Mouse (Mus musculus) forebrain, embryonic 16.5 days (tissue): ENCODE data around the gene 9030624G23Rik. TPM values are rescaled to one million over a fixed set of nuclear protein-coding genes. Genes with fewer than 3 reads are reported as not detected.
"Not testable (repeated sequence)": the region's sequence is repeated elsewhere in the genome, so short reads cannot be mapped to it uniquely, and the experiment has no call there.

Experiments
- ATAC-seq: fragments of 200-750 bp; cut with Nextera tagmentation; 2 replicates; pipeline ENCODE4 v1.8.0; 2017; ENCODE audit warnings: mild to moderate bottlenecking, moderate library complexity
- H3K27ac ChIP-seq: fragments of 300-500 bp; sonication (generic); 2 replicates; pipeline ENCODE4 v1.5.1; 2014; ENCODE audit warnings: low read length, control low read depth
- H3K27me3 ChIP-seq: fragments of 300-500 bp; sonication (generic); replicated peaks from 2 replicates; pipeline ENCODE4 v1.6.1; 2014; ENCODE audit warnings: low read length; ENCODE audit not compliant: control insufficient read depth, insufficient read depth
- H3K36me3 ChIP-seq: fragments of 300-500 bp; sonication (generic); 2 replicates; pipeline ENCODE4 v1.6.1; 2014; ENCODE audit not compliant: control insufficient read depth, insufficient read depth
- H3K4me1 ChIP-seq: fragments of 300-500 bp; sonication (generic); replicated peaks from 2 replicates; pipeline ENCODE4 v1.6.1; 2014; ENCODE audit warnings: low read length; ENCODE audit not compliant: control insufficient read depth, insufficient read depth
- H3K4me2 ChIP-seq: fragments of 300-500 bp; sonication (generic); 2 replicates; pipeline ENCODE4 v1.6.1; 2014; ENCODE audit warnings: mild to moderate bottlenecking, low read length, control low read depth
- H3K4me3 ChIP-seq: fragments of 300-500 bp; sonication (generic); replicated peaks from 2 replicates; pipeline ENCODE4 v1.5.1; 2014; ENCODE audit warnings: mild to moderate bottlenecking, low read length, control low read depth
- H3K9ac ChIP-seq: fragments of 300-500 bp; sonication (generic); replicated peaks from 2 replicates; pipeline ENCODE4 v1.6.1; 2014; ENCODE audit warnings: low read depth, low read length, control low read depth
- H3K9me3 ChIP-seq: fragments of 300-500 bp; sonication (generic); 2 replicates; pipeline ENCODE4 v1.6.1; 2016; ENCODE audit warnings: low read length; ENCODE audit not compliant: control insufficient read depth
- WGBS: fragments of 180-500 bp; shearing (Covaris S2); extraction: QIAGEN DNeasy Blood & Tissue Kit; methylation state at CpG from one replicate; pipeline ENCODE4 v1.1.7; 2014; 5-methylcytosine and 5-hydroxymethylcytosine counted together
- polyA plus RNA-seq: library from polyadenylated mRNA; unstranded; fragments of >200 nt; fragmentation: Nextera tagmentation; extraction: Ambion mirVana; gene quantifications from 2 replicates; pipeline ENCODE4 v1.2.1, GENCODE M21; 2015

Gene 9030624G23Rik
- 1.4 and 1.7 TPM in 2 replicates for polyA plus RNA-seq

DNA sequence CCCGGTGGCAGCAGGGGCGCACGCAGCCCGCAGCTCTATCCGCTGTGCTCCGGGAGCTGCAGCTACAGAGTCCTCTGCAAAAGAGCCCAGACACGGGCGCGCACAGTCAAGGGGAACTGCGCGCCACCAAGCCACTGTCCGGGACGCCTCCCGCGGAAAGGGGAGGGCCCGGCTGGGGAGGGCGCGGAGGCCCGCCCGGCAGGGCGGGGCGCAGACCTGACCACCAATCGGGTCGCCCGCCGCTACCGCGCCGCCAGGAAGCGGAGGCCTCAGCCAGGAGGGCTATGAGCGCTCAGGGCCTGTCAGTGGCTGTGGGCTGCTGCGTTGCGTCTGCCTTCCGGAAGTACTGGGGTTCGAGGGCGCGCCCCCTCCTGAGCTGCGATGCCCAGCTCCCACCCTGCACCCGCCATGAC is at the start of gene 9030624G23Rik:
Gene 9030624G23Rik, minus strand, starts transcription at position 139 of the 413 bp plus-strand sequence.
- not testable (repeated sequence) for H3K9me3 ChIP-seq, H3K27ac ChIP-seq, H3K27me3 ChIP-seq, H3K36me3 ChIP-seq, H3K9ac ChIP-seq, H3K4me1 ChIP-seq, ATAC-seq
- Histone ChIP-seq H3K4me3 (peak within 1 kb of the TSS; percentile 36), H3K4me2 (peak within 1 kb of the TSS; percentile 19; the same call in 1 of the 2 replicates)
- 3% methylated on average over 38 of the region's 39 CpGs for WGBS

DNA sequence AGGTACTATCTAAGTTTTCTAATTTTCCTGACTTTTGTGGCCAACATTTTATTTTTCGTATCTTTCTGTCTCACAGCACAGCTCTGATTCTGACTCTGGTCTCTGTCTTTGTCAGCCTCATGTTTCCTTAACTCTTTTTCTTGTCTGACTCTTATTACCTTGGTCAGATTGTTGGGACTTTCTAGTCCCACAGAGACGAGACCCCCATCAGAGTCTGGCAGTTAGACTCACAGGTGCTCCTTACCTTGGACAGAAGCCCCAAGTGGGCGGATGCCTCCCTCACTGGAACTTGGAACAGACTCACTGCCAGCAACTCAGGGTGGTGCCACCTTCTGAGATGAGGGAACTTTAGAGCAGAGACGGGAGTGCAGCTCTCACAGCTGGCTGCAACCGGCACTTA is 13.9 kb downstream of the 9030624G23Rik start:
- not testable (repeated sequence) for H3K9me3 ChIP-seq, H3K4me2 ChIP-seq
- WGBS = 93% methylated on average over 2 of the region's 5 CpGs

More for the DNA sequence above, 13.9 kb downstream of the 9030624G23Rik start:
- not testable (repeated sequence) for H3K4me1 ChIP-seq, H3K36me3 ChIP-seq, ATAC-seq, H3K27ac ChIP-seq, H3K9ac ChIP-seq, H3K27me3 ChIP-seq, H3K4me3 ChIP-seq
